Mouse (Mus musculus) induced T-regulatory cell, adult 2 months (primary cell): Measurements from ENCODE around the gene Gm21616.
"Not testable (repeated sequence)": the region's sequence is repeated elsewhere in the genome, so short reads cannot be mapped to it uniquely, and the experiment has no call there.

Experiments
- DNase-seq: peaks from one replicate; pipeline ENCODE4 v3.0.0-alpha.2; 2012; ENCODE audit warnings: low read depth

Gene Gm21616

DNA sequence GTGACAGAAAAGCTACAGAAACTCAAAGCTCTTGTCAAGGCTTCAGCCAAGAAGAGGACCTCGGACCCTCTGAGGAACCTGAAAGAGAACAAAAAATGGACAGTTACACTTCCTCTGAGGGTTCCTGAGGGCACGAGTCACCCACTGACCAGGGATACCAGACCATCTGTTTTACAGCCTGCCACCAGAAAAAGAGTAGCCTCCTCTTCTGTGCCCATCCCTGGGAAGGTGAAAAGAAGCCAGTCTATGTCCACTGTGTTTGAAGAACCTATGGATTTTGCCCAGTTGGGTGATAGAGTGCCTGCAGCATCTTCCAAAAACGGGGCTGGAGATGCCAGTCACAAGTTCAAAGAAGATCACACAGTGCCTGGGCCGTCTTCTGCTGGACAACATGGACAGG is at the start of gene Gm21616:
Gene Gm21616, plus strand, starts transcription at position 301 of the 400 bp plus-strand sequence.
- not testable (repeated sequence) for DNase-seq
